Mouse (Mus musculus) E14TG2a.4 (cell line): ENCODE results near the gene Sbno2.

ENCODE experiments used
- CTCF ChIP-seq: conservative IDR thresholded peaks from 2 replicates; pipeline ENCODE4 v1.5.1; 2014; ENCODE audit warnings: low read length
- NANOG ChIP-seq: IDR thresholded peaks from 2 replicates; pipeline ENCODE4 v1.6.1; 2014; ENCODE audit warnings: borderline replicate concordance, low read length, mixed read lengths
- POU5F1 ChIP-seq: IDR thresholded peaks from 2 replicates; pipeline ENCODE4 v1.6.1; 2014; ENCODE audit warnings: low read length, borderline replicate concordance

DNA sequence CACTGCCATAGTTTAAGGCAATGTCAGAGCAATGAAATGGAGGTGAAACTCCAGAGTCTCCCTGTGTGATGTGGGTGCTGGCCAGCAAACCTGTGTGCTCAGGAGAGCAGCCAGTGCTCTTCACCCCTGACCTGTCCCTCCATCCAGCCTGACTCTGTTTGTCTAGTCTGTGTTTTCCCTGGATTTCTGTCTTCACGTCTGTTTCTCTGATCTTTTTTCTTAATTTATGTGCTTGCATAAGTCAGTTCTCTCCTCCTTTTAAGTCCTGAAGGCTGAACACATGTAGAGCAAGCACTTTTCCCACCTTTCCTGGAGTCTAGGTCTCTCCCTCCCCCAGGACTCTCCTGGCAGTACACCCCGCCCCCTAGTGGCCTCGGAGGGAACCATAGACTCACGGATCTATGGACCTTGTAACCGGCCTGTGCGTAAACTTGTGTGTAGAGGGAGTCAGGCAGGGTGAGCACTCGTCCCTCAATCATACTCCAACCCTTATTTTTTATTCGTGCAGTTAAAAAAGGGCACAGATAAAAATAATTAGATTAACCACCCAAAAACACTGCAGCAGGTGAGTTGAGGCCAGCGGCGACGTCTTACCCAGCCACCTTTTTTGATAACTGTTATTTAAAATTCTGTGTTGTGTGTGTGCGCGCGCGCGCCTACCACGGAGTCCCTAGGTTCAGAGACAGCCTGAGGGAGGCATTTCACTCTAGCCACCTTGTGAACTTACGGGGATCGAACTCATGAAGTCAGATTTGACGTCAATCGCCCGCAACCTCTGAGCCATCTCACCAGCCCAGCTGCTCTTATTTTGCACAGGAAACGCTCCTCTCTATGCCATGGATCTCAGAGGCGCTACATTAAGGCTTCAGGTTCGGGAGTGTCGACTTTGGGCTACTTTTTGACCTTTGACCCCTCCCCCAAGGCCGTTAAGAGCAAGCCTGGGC is 9.2 kb upstream of the Sbno2 start:
- TF ChIP-seq NANOG (no peak), CTCF (peak; percentile 93), POU5F1 (no peak)
